Mouse (Mus musculus): ENCODE measurements around the gene Plxna4. TPM values are rescaled to one million over a fixed set of nuclear protein-coding genes. Genes with fewer than 3 reads are reported as not detected.

Gene Plxna4
- total and polyA plus RNA-seq, 3 experiments: not detected

DNA sequence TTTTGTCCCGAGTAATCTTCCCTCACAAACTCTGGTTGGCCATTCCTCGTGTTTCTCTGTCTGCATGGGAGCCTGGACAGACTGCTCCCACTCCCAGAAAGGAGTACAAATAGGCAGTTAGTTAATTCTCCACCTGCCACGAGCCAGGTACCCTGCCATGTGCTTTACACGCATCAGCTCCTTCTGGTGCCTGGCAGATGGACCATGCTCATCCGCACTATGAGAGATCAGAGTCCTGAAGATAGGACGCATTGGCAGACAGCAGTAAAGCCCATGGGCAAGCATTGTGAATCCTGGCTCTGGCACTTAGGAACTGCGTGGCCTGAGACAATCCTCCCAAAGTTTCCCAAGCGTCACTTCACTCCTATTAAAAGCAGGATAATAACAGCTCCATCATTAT lies 270.5 kb downstream of the Plxna4 start:
- Histone ChIP-seq H3K79me2 (replicated peaks; ENCODE audit: control insufficient read depth, extremely low read depth, insufficient read depth, poor library complexity, severe bottlenecking) (no peaks in the 10 kb centered on the region), H3K4me3 (replicated peaks in 1 of 3; ENCODE audit: low read depth in 2 of 3, low read length in 2 of 3, poor library complexity in 1 of 3) (no peak overlapping the region), H3K27me3 (replicated peaks) (peaks cover 85% of the 10 kb centered on the region), H3K9me3 (replicated peaks; ENCODE audit: low read length) (no peaks in the 10 kb centered on the region), H3K4me2 (ENCODE audit: insufficient read depth, low read depth, poor library complexity, severe bottlenecking) (no peak overlapping the region), H3K27ac (ENCODE audit: insufficient read depth, low read depth) (no peak overlapping the region), H3K9ac (ENCODE audit: insufficient read depth, low read depth) (no peak overlapping the region), H3K36me3 (replicated peaks in 1 of 2; ENCODE audit: control insufficient read depth in 1 of 2, insufficient read depth in 1 of 2, low read length in 1 of 2) (no peaks in the 10 kb centered on the region), H3K4me1 (ENCODE audit: control insufficient read depth in 1 of 2, insufficient read depth in 2 of 2) (no peaks in the 10 kb centered on the region)
- no peak for TF ChIP-seq TCF12 (IDR thresholded peaks at IDR 0.05; ENCODE audit: low read depth, low read length)
- no peak for TF ChIP-seq ELF1 (IDR thresholded peaks at IDR 0.05; ENCODE audit: low read depth, low read length)
- TF ChIP-seq KAT2A (IDR thresholded peaks at IDR 0.05; ENCODE audit: insufficient replicate concordance, low read length): no peak
- TF ChIP-seq CTCF (conservative IDR thresholded peaks at IDR 0.05 in 1 of 2, IDR thresholded peaks at IDR 0.05 in 1 of 2; ENCODE audit: low read depth in 2 of 2, low read length in 2 of 2): no peak
- no peak for TF ChIP-seq TBP (conservative IDR thresholded peaks at IDR 0.05; ENCODE audit: low read depth, low read length)
- no peak for TF ChIP-seq POLR2AphosphoS2 (IDR thresholded peaks at IDR 0.05; ENCODE audit: low read depth, low read length)
- TF ChIP-seq SMC3 (IDR thresholded peaks at IDR 0.05; ENCODE audit: low read depth, low read length): no peak
- no peak for TF ChIP-seq RAD21 (IDR thresholded peaks at IDR 0.05; ENCODE audit: low read depth, low read length)
- TF ChIP-seq NELFE (IDR thresholded peaks at IDR 0.05; ENCODE audit: low read depth, low read length): no peak
- dilution Hi-C loops (cut with MboI; ENCODE audit: extremely low pct_ligation_motif_present, extremely low pct_unique_long_range_greater_than_20kb, low sequenced_read_pairs): no loop called here
- DNase-seq (ENCODE audit: extremely low read depth): no peak
- in situ Hi-C loops (cut with MboI; ENCODE audit: low pct_ligation_motif_present, low pct_unique_long_range_greater_than_20kb, low sequenced_read_pairs): loop anchor here (10.0 to 25.0 kb wide), 4 partner anchors 267 to 845 kb away; partner anchors contain the start of gene Plxna4

DNA sequence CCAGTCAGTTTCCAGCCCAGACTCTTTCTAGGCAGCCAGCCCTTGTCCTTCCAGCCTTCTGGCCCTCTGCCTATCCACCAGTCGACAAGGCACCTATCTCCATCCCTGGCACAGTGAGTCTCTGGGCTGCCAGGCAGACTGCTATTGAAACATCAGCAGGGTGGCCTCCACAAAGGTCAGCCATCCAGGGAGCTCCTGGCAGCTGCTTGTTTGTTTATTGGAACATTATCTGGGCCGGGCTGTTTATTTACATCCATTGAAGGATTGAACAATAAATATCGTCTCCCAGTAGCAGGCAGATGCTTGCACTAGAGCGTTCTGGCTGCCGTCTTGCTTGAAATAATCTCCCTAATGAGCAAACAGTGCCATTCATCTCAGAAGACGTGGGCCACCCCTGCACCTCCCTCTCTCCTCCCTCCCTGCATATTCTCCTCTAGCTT lies 273.0 kb downstream of the Plxna4 start:
- in situ Hi-C loops (cut with MboI; ENCODE audit: low pct_ligation_motif_present, low pct_unique_long_range_greater_than_20kb, low sequenced_read_pairs) (loop anchor here (10.0 to 25.0 kb wide), 4 partner anchors 270 to 847 kb away; partner anchors contain the start of gene Plxna4), dilution Hi-C loops (cut with MboI; ENCODE audit: extremely low pct_ligation_motif_present, extremely low pct_unique_long_range_greater_than_20kb, low sequenced_read_pairs) (no loop called here)
- H3K9ac ChIP-seq (ENCODE audit: insufficient read depth, low read depth): no peak overlapping the region

DNA sequence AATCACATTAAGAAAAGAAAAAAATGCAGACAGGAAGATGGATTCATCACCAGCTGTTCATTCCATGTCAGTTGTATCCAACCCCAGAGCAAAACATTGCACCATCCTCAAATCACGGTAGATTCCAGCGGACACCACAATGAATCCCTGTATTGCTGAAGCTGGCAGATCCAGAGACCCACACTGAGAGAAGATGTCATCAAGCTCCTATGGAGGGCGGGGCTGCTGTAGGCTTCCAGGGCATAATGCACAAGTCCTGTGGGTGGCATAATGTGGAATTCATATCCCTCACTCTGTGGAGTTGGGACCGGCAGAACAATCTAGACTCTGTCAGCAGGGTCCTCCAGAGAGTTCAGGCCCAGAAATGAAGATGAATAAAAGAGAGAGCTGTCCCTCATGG lies 278.8 kb downstream of the Plxna4 start:
- TF ChIP-seq RCOR1 (conservative IDR thresholded peaks at IDR 0.05; ENCODE audit: low read depth, low read length) (no peak), MAX (IDR thresholded peaks at IDR 0.05; ENCODE audit: low read length) (no peak), CHD2 (IDR thresholded peaks at IDR 0.05; ENCODE audit: low read length) (no peak), UBTF (IDR thresholded peaks at IDR 0.05; ENCODE audit: low read depth, low read length) (no peak), MAZ (IDR thresholded peaks at IDR 0.05; ENCODE audit: low read depth, low read length) (no peak), POLR2AphosphoS2 (IDR thresholded peaks at IDR 0.05; ENCODE audit: low read depth, low read length) (no peak), ZMIZ1 (IDR thresholded peaks at IDR 0.05; ENCODE audit: low read depth, low read length) (no peak), ZNF384 (IDR thresholded peaks at IDR 0.05; ENCODE audit: low read depth, low read length) (no peak)
- no peaks in the 10 kb centered on the region for H3K36me3 ChIP-seq (replicated peaks in 1 of 2; ENCODE audit: control insufficient read depth in 1 of 2, insufficient read depth in 1 of 2, low read length in 1 of 2)
- no peak overlapping the region for H3K9ac ChIP-seq (ENCODE audit: insufficient read depth, low read depth)
- no peak overlapping the region for H3K4me2 ChIP-seq (ENCODE audit: insufficient read depth, low read depth, poor library complexity, severe bottlenecking)
- no peaks in the 10 kb centered on the region for H3K4me1 ChIP-seq (ENCODE audit: control insufficient read depth in 1 of 2, insufficient read depth in 2 of 2)
- peaks cover 89% of the 10 kb centered on the region for H3K27me3 ChIP-seq (replicated peaks)
- H3K4me3 ChIP-seq (replicated peaks in 1 of 3; ENCODE audit: low read depth in 2 of 3, low read length in 2 of 3, poor library complexity in 1 of 3): no peak overlapping the region
- dilution Hi-C loops (cut with MboI; ENCODE audit: extremely low pct_ligation_motif_present, extremely low pct_unique_long_range_greater_than_20kb, low sequenced_read_pairs) (no loop called here), in situ Hi-C loops (cut with MboI; ENCODE audit: low pct_ligation_motif_present, low pct_unique_long_range_greater_than_20kb, low sequenced_read_pairs) (loop anchor here (25.0 kb wide), 3 partner anchors 372 to 853 kb away; no protein-coding TSS in a partner anchor)
- H3K9me3 ChIP-seq (replicated peaks; ENCODE audit: low read length): no peaks in the 10 kb centered on the region
- DNase-seq (ENCODE audit: extremely low read depth): no peak
- H3K27ac ChIP-seq (ENCODE audit: insufficient read depth, low read depth): no peak overlapping the region
- no peaks in the 10 kb centered on the region for H3K79me2 ChIP-seq (replicated peaks; ENCODE audit: control insufficient read depth, extremely low read depth, insufficient read depth, poor library complexity, severe bottlenecking)

More for the DNA sequence above, 273.0 kb downstream of the Plxna4 start:
- Histone ChIP-seq H3K9me3 (replicated peaks; ENCODE audit: low read length) (no peaks in the 10 kb centered on the region), H3K27ac (ENCODE audit: insufficient read depth, low read depth) (no peak overlapping the region), H3K79me2 (replicated peaks; ENCODE audit: control insufficient read depth, extremely low read depth, insufficient read depth, poor library complexity, severe bottlenecking) (no peaks in the 10 kb centered on the region), H3K4me2 (ENCODE audit: insufficient read depth, low read depth, poor library complexity, severe bottlenecking) (no peak overlapping the region), H3K4me3 (replicated peaks in 1 of 3; ENCODE audit: low read depth in 2 of 3, low read length in 2 of 3, poor library complexity in 1 of 3) (no peak overlapping the region), H3K4me1 (ENCODE audit: control insufficient read depth in 1 of 2, insufficient read depth in 2 of 2) (no peaks in the 10 kb centered on the region), H3K27me3 (replicated peaks) (peaks cover 92% of the 10 kb centered on the region), H3K36me3 (replicated peaks in 1 of 2; ENCODE audit: control insufficient read depth in 1 of 2, insufficient read depth in 1 of 2, low read length in 1 of 2) (no peaks in the 10 kb centered on the region)
- no peak for DNase-seq (ENCODE audit: extremely low read depth)
- TF ChIP-seq IRF4 (IDR thresholded peaks at IDR 0.05; ENCODE audit: low read depth, low read length) (no peak), BHLHE40 (IDR thresholded peaks at IDR 0.05; ENCODE audit: low read depth, low read length) (no peak), MEF2A (IDR thresholded peaks at IDR 0.05; ENCODE audit: borderline replicate concordance, low read depth, low read length) (no peak), POLR2A (IDR thresholded peaks at IDR 0.05; ENCODE audit: low read depth, low read length) (no peak), ETS1 (conservative IDR thresholded peaks at IDR 0.05; ENCODE audit: low read depth, low read length) (no peak), MAX (IDR thresholded peaks at IDR 0.05; ENCODE audit: low read length) (no peak), CHD2 (IDR thresholded peaks at IDR 0.05; ENCODE audit: low read length) (no peak)
